Mouse (Mus musculus): Measurements from ENCODE around the gene Slc35d1. TPM values are rescaled to one million over a fixed set of nuclear protein-coding genes. Genes with fewer than 3 reads are reported as not detected.

The Slc35d1 gene
- total and polyA plus RNA-seq, 3 experiments: 6.0 to 11.5 (median 8.7) TPM

GRCm38 (mm10) chr4:103219011-103219410 is 4.0 kb upstream of the Slc35d1 start:
- H3K4me2 ChIP-seq (ENCODE audit: insufficient read depth, low read depth, poor library complexity, severe bottlenecking): no peak overlapping the region
- H3K79me2 ChIP-seq (replicated peaks; ENCODE audit: control insufficient read depth, extremely low read depth, insufficient read depth, poor library complexity, severe bottlenecking): peaks cover 7% of the 10 kb centered on the region; the same call in 1 of the 2 replicates
- peaks cover 0 to 2% of the 10 kb centered on the region in 2 experiments for H3K36me3 ChIP-seq (replicated peaks in 1 of 2; ENCODE audit: control insufficient read depth in 1 of 2, insufficient read depth in 1 of 2, low read length in 1 of 2)
- DNase-seq (ENCODE audit: extremely low read depth): no peak
- no peaks in the 10 kb centered on the region for H3K27me3 ChIP-seq (replicated peaks)
- in situ Hi-C loops (cut with MboI; ENCODE audit: low pct_ligation_motif_present, low pct_unique_long_range_greater_than_20kb, low sequenced_read_pairs) (no loop called here), dilution Hi-C loops (cut with MboI; ENCODE audit: extremely low pct_ligation_motif_present, extremely low pct_unique_long_range_greater_than_20kb, low sequenced_read_pairs) (no loop called here)
- no peak overlapping the region for H3K27ac ChIP-seq (ENCODE audit: insufficient read depth, low read depth)
- no peak for TF ChIP-seq JUN (IDR thresholded peaks at IDR 0.05; ENCODE audit: insufficient read depth, low read depth, low read length)
- TF ChIP-seq NELFE (IDR thresholded peaks at IDR 0.05; ENCODE audit: low read depth, low read length): no peak
- no peak for TF ChIP-seq SMC3 (IDR thresholded peaks at IDR 0.05; ENCODE audit: low read depth, low read length)
- TF ChIP-seq CHD2 (IDR thresholded peaks at IDR 0.05; ENCODE audit: low read length): no peak
- TF ChIP-seq HCFC1 (IDR thresholded peaks at IDR 0.05; ENCODE audit: low read depth, low read length): no peak
- TF ChIP-seq SIN3A (IDR thresholded peaks at IDR 0.05; ENCODE audit: low read length): no peak
- H3K9me3 ChIP-seq (replicated peaks; ENCODE audit: low read length): no peaks in the 10 kb centered on the region
- no peak overlapping the region for H3K4me3 ChIP-seq (replicated peaks in 1 of 3; ENCODE audit: low read depth in 2 of 3, low read length in 2 of 3, poor library complexity in 1 of 3)
- H3K4me1 ChIP-seq (ENCODE audit: control insufficient read depth in 1 of 2, insufficient read depth in 2 of 2): peaks cover 12 to 31% of the 10 kb centered on the region in 2 experiments
- H3K9ac ChIP-seq (ENCODE audit: insufficient read depth, low read depth): no peak overlapping the region

GRCm38 (mm10) chr4:103216046-103216445 is 1.1 kb upstream of the Slc35d1 start:
- dilution Hi-C loops (cut with MboI; ENCODE audit: extremely low pct_ligation_motif_present, extremely low pct_unique_long_range_greater_than_20kb, low sequenced_read_pairs): no loop called here
- no peak for DNase-seq (ENCODE audit: extremely low read depth)
- H3K36me3 ChIP-seq (replicated peaks in 1 of 2; ENCODE audit: control insufficient read depth in 1 of 2, insufficient read depth in 1 of 2, low read length in 1 of 2): peaks cover 0 to 13% of the 10 kb centered on the region in 2 experiments
- no peaks in the 10 kb centered on the region for H3K27me3 ChIP-seq (replicated peaks)
- no peak overlapping the region for H3K4me2 ChIP-seq (ENCODE audit: insufficient read depth, low read depth, poor library complexity, severe bottlenecking)
- TF ChIP-seq RAD21 (IDR thresholded peaks at IDR 0.05; ENCODE audit: low read depth, low read length): no peak
- TF ChIP-seq RCOR1 (conservative IDR thresholded peaks at IDR 0.05; ENCODE audit: low read depth, low read length): no peak
- no peak for TF ChIP-seq JUN (IDR thresholded peaks at IDR 0.05; ENCODE audit: insufficient read depth, low read depth, low read length)
- no peak for TF ChIP-seq NRF1 (IDR thresholded peaks at IDR 0.05; ENCODE audit: low read depth, low read length)
- TF ChIP-seq ELF1 (IDR thresholded peaks at IDR 0.05; ENCODE audit: low read depth, low read length): no peak
- TF ChIP-seq CTCF (conservative IDR thresholded peaks at IDR 0.05 in 1 of 2, IDR thresholded peaks at IDR 0.05 in 1 of 2; ENCODE audit: low read depth in 2 of 2, low read length in 2 of 2): no peak
- TF ChIP-seq EP300 (IDR thresholded peaks at IDR 0.05; ENCODE audit: low read length): no peak
- TF ChIP-seq CHD1 (IDR thresholded peaks at IDR 0.05; ENCODE audit: low read depth, low read length): no peak
- TF ChIP-seq E2F4 (IDR thresholded peaks at IDR 0.05; ENCODE audit: insufficient replicate concordance, low read depth, low read length): no peak
- no peak for TF ChIP-seq MYC (IDR thresholded peaks at IDR 0.05; ENCODE audit: low read depth, low read length)
- H3K4me1 ChIP-seq (ENCODE audit: control insufficient read depth in 1 of 2, insufficient read depth in 2 of 2): peaks cover 7 to 32% of the 10 kb centered on the region in 2 experiments
- peaks cover 13% of the 10 kb centered on the region for H3K79me2 ChIP-seq (replicated peaks; ENCODE audit: control insufficient read depth, extremely low read depth, insufficient read depth, poor library complexity, severe bottlenecking)
- no peak overlapping the region for H3K4me3 ChIP-seq (replicated peaks in 1 of 3; ENCODE audit: low read depth in 2 of 3, low read length in 2 of 3, poor library complexity in 1 of 3)
- H3K27ac ChIP-seq (ENCODE audit: insufficient read depth, low read depth): no peak overlapping the region
- in situ Hi-C loops (cut with MboI; ENCODE audit: low pct_ligation_motif_present, low pct_unique_long_range_greater_than_20kb, low sequenced_read_pairs): no loop called here
- H3K9me3 ChIP-seq (replicated peaks; ENCODE audit: low read length): no peaks in the 10 kb centered on the region
- H3K9ac ChIP-seq (ENCODE audit: insufficient read depth, low read depth): 0 out of 2 replicates have a peak overlapping the region, but pooled peaks have one; percentile 95

Data from CH12.LX (cell line).